Mouse (Mus musculus): Measurements from ENCODE around the gene Gm10230.
"Not testable (repeated sequence)": the region's sequence is repeated elsewhere in the genome, so short reads cannot be mapped to it uniquely, and the experiment has no call there.

The Gm10230 gene

DNA sequence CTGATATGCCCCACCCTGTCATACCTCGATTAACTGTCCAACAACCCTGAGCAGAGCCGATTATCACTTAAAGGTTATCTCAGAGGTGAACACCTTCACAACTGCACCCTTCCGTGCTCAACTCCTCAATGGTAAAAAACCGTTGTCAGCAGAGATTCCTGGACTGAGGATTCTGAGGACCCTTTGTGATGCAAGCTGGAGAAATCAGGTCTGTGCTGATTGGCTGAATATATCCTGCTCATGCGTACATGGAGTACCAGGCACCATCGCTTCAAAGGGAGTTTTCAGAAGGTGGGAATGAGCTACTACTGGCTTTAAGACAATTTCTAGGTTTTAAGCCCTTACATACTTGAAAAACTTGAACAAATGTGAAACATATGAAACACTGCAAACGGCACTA, at the start of gene Gm10230:
TSS of gene Gm10230 (minus strand) at position 101 of the 400 bp plus-strand sequence.
- not testable (repeated sequence) for DNase-seq
